Mouse (Mus musculus) testis, adult 2 months (tissue): ENCODE results near the gene Derl2.

Source experiments
- CTCF ChIP-seq: fragments of 200-500 bp; IDR thresholded peaks from 2 replicates; pipeline ENCODE4 v1.5.1; 2012; ENCODE audit warnings: low read depth, mild to moderate bottlenecking, inconsistent platforms, low read length, moderate library complexity; ENCODE audit not compliant: control insufficient read depth, insufficient read depth, insufficient replicate concordance
- POLR2A ChIP-seq: fragments of 200-500 bp; IDR thresholded peaks from 2 replicates; pipeline ENCODE4 v1.6.1; 2012; ENCODE audit warnings: low read depth, mild to moderate bottlenecking, inconsistent platforms, low read length, moderate library complexity; ENCODE audit not compliant: control insufficient read depth

DNA sequence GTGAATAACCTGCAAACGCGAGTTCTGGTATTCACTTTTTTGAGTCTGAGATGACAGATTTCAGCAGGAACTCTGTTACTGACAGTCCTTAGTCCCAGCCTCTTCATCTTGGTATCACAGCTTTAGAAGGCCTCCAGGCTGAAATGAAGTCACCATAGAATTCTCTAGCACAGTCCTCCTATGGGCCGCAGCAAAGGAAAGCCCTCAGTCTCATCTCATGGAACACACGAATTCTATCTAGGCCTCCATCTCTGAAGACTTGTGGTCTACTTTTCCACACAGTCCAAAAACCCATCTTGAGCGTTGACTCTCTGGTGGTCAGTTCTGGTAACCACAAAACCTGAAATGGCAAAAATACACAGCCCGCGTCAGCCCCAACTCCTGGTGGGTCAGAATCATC is 12.4 kb upstream of the Derl2 start:
- TF ChIP-seq CTCF: no peak
- no peak for TF ChIP-seq POLR2A
